In genomic region chr9:21090972-21091706, GRCm38 (mm10) we compare ENCODE assay signal across 8 mouse cellular contexts. TPM values are rescaled to one million over a fixed set of nuclear protein-coding genes. Genes with fewer than 3 reads are reported as not detected.
DNase-seq lines count a peak whose midpoint lies in the region; ATAC-seq and TF ChIP-seq lines count a peak whose summit lies in the region.

No protein-coding gene starts in this region.

- 3% methylated on average over 24 of the region's 24 CpGs for WGBS in embryonic facial prominence, embryonic 11.5 days
- WGBS in hindbrain, embryonic 15.5 days = 3% methylated on average over 24 of the region's 24 CpGs
- 5% methylated on average over 23 of the region's 24 CpGs for WGBS in midbrain, embryonic 12.5 days

- DNase-seq in layer of hippocampus, adult 2 months (ENCODE audit: low spot score in 2 of 2) = no peak
- DNase-seq in layer of hippocampus, adult 8-10 months (ENCODE audit: low spot score in 2 of 2) = no peak
- no peak for DNase-seq in embryonic facial prominence, embryonic 11.5 days (ENCODE audit: low spot score)
- DNase-seq in spleen, postnatal 4 days (ENCODE audit: low spot score in 2 of 2) = no peak
- DNase-seq in B cell, adult 2 months = no peak
- DNase-seq in adrenal gland, postnatal 25 days = no peak

- no peak for TF ChIP-seq CTCF in layer of hippocampus, adult 2 months (conservative IDR thresholded peaks at IDR 0.05)

- H3K4me3 ChIP-seq in layer of hippocampus, adult 2 months = peak overlapping the region; percentile 86
- peak overlapping the region; percentile 60 for H3K4me3 ChIP-seq in embryonic facial prominence, embryonic 11.5 days (ENCODE audit: low read depth, low read length)
- peak overlapping the region; percentile 83 for H3K4me3 ChIP-seq in hindbrain, embryonic 15.5 days
- H3K4me3 ChIP-seq in midbrain, embryonic 12.5 days = peak overlapping the region; percentile 75

- H3K27me3 ChIP-seq in embryonic facial prominence, embryonic 11.5 days (ENCODE audit: control insufficient read depth, insufficient read depth, low read length) = no peaks in the 10 kb centered on the region
- no peaks in the 10 kb centered on the region for H3K27me3 ChIP-seq in hindbrain, embryonic 15.5 days
- no peaks in the 10 kb centered on the region for H3K27me3 ChIP-seq in midbrain, embryonic 12.5 days

- H3K9me3 ChIP-seq in embryonic facial prominence, embryonic 11.5 days (replicated peaks; ENCODE audit: control insufficient read depth, low read length) = no peaks in the 10 kb centered on the region
- H3K9me3 ChIP-seq in hindbrain, embryonic 15.5 days = no peaks in the 10 kb centered on the region
- H3K9me3 ChIP-seq in midbrain, embryonic 12.5 days = no peaks in the 10 kb centered on the region

- peak overlapping the region; percentile 74 for H3K9ac ChIP-seq in embryonic facial prominence, embryonic 11.5 days (replicated peaks; ENCODE audit: low read length)
- H3K9ac ChIP-seq in hindbrain, embryonic 15.5 days = peak overlapping the region; percentile 82
- H3K9ac ChIP-seq in midbrain, embryonic 12.5 days (replicated peaks) = peak overlapping the region; percentile 75

- peak overlapping the region; percentile 66 for H3K4me2 ChIP-seq in embryonic facial prominence, embryonic 11.5 days (ENCODE audit: low read depth, low read length)
- peak overlapping the region; percentile 89 for H3K4me2 ChIP-seq in hindbrain, embryonic 15.5 days
- H3K4me2 ChIP-seq in midbrain, embryonic 12.5 days (replicated peaks) = peak overlapping the region; percentile 91

- peak; percentile 31 for ATAC-seq in embryonic facial prominence, embryonic 11.5 days (replicated peaks; ENCODE audit: insufficient number of reproducible peaks, low FRiP score, low TSS enrichment, low read depth)
- ATAC-seq in hindbrain, embryonic 15.5 days (ENCODE audit: low FRiP score, low read depth) = peak; percentile 7; the same call in 1 of the 2 replicates
- ATAC-seq in midbrain, embryonic 12.5 days (ENCODE audit: low FRiP score, low read depth) = peak; percentile 24; the same call in 1 of the 2 replicates

- peak overlapping the region; percentile 85 for H3K27ac ChIP-seq in layer of hippocampus, adult 2 months
- H3K27ac ChIP-seq in embryonic facial prominence, embryonic 11.5 days (replicated peaks; ENCODE audit: low read depth, low read length) = peak overlapping the region; percentile 68
- H3K27ac ChIP-seq in hindbrain, embryonic 15.5 days (replicated peaks) = peak overlapping the region; percentile 96
- peak overlapping the region; percentile 89 for H3K27ac ChIP-seq in midbrain, embryonic 12.5 days (replicated peaks)

- H3K4me1 ChIP-seq in embryonic facial prominence, embryonic 11.5 days (ENCODE audit: control insufficient read depth, insufficient read depth, low read length) = no peaks in the 10 kb centered on the region; the same call in 1 of the 2 replicates
- H3K4me1 ChIP-seq in hindbrain, embryonic 15.5 days (replicated peaks) = peaks cover 19% of the 10 kb centered on the region
- H3K4me1 ChIP-seq in midbrain, embryonic 12.5 days = peaks cover 21% of the 10 kb centered on the region

- H3K36me3 ChIP-seq in embryonic facial prominence, embryonic 11.5 days (replicated peaks; ENCODE audit: control insufficient read depth, insufficient read depth, low read depth, low read length) = peaks cover 16% of the 10 kb centered on the region
- peaks cover 10% of the 10 kb centered on the region for H3K36me3 ChIP-seq in hindbrain, embryonic 15.5 days
- H3K36me3 ChIP-seq in midbrain, embryonic 12.5 days = peaks cover 40% of the 10 kb centered on the region

RNA-seq across cellular contexts. Expression of gene Gm38431, which starts 0.7 kb away (rescaled TPM):
- total RNA-seq in layer of hippocampus, adult 2 months (2021) = 1 to 10 TPM; 2.9 to 3.8 TPM
- total RNA-seq in layer of hippocampus, adult 8-10 months (2022) = 1 to 10 TPM; 2.7 to 5.4 (median 4.0) TPM
- 2.0 and 2.3 TPM in 2 replicates for polyA plus RNA-seq in embryonic facial prominence, embryonic 11.5 days (2014; fragmentation: Nextera tagmentation; extraction: Ambion mirVana)
- 1.3 and 3.1 TPM in 2 replicates for polyA plus RNA-seq in hindbrain, embryonic 15.5 days (2015; fragmentation: Nextera tagmentation; extraction: Ambion mirVana)
- polyA plus RNA-seq in midbrain, embryonic 12.5 days (2016; fragmentation: Nextera tagmentation; extraction: Ambion mirVana) = 2.3 and 2.9 TPM in 2 replicates
- total RNA-seq in adrenal gland, postnatal 25 days (2021) = 2.5 and 9.4 TPM in 2 replicates

RNA-seq across cellular contexts. Expression of gene Raver1, which starts 0.7 kb away (rescaled TPM):
- total RNA-seq in layer of hippocampus, adult 2 months (2021) = 10 to 100 TPM; 34.5 to 36.5 TPM
- 10 to 100 TPM; 26.7 to 35.4 (median 31.6) TPM for total RNA-seq in layer of hippocampus, adult 8-10 months (2022)
- 63.1 and 70.3 TPM in 2 replicates for polyA plus RNA-seq in embryonic facial prominence, embryonic 11.5 days (2014; fragmentation: Nextera tagmentation; extraction: Ambion mirVana)
- polyA plus RNA-seq in hindbrain, embryonic 15.5 days (2015; fragmentation: Nextera tagmentation; extraction: Ambion mirVana) = 31.7 and 37.8 TPM in 2 replicates
- polyA plus RNA-seq in midbrain, embryonic 12.5 days (2016; fragmentation: Nextera tagmentation; extraction: Ambion mirVana) = 66.7 and 69.8 TPM in 2 replicates
- 52.1 and 60.0 TPM in 2 replicates for total RNA-seq in adrenal gland, postnatal 25 days (2021)

RNA-seq across cellular contexts. Expression of gene Fdx1l, which starts 17.7 kb away (rescaled TPM):
- 10 to 100 TPM; 61.1 to 62.0 TPM for total RNA-seq in layer of hippocampus, adult 2 months (2021)
- 10 to 100 TPM; 47.3 to 69.6 (median 59.3) TPM for total RNA-seq in layer of hippocampus, adult 8-10 months (2022)
- polyA plus RNA-seq in embryonic facial prominence, embryonic 11.5 days (2014; fragmentation: Nextera tagmentation; extraction: Ambion mirVana) = 44.7 and 52.1 TPM in 2 replicates
- polyA plus RNA-seq in hindbrain, embryonic 15.5 days (2015; fragmentation: Nextera tagmentation; extraction: Ambion mirVana) = 71.0 and 74.1 TPM in 2 replicates
- 38.0 and 40.7 TPM in 2 replicates for polyA plus RNA-seq in midbrain, embryonic 12.5 days (2016; fragmentation: Nextera tagmentation; extraction: Ambion mirVana)
- total RNA-seq in adrenal gland, postnatal 25 days (2021) = 32.4 and 36.5 TPM in 2 replicates

RNA-seq across cellular contexts. Expression of gene Gm49373, which starts 18.2 kb away (rescaled TPM):
- total RNA-seq in layer of hippocampus, adult 2 months (2021) = 1 to 10 TPM in 1 of 2 experiments, under 1 TPM in 1; 0.74 to 2.7 TPM
- total RNA-seq in layer of hippocampus, adult 8-10 months (2022) = 1 to 10 TPM; 1.2 to 2.3 (median 2.2) TPM
- polyA plus RNA-seq in embryonic facial prominence, embryonic 11.5 days (2014; fragmentation: Nextera tagmentation; extraction: Ambion mirVana) = 0.36 and 0.58 TPM in 2 replicates
- polyA plus RNA-seq in hindbrain, embryonic 15.5 days (2015; fragmentation: Nextera tagmentation; extraction: Ambion mirVana) = 1.7 and 2.8 TPM in 2 replicates
- 0.89 and 1.6 TPM in 2 replicates for polyA plus RNA-seq in midbrain, embryonic 12.5 days (2016; fragmentation: Nextera tagmentation; extraction: Ambion mirVana)
- 0.52 TPM in 1 of 2 replicates, not detected in the other for total RNA-seq in adrenal gland, postnatal 25 days (2021)

RNA-seq across cellular contexts. Expression of gene Zglp1, which starts 24.2 kb away (rescaled TPM):
- under 1 TPM in 1 of 2 experiments, not detected in 1; 0.71 TPM for total RNA-seq in layer of hippocampus, adult 2 months (2021)
- total RNA-seq in layer of hippocampus, adult 8-10 months (2022) = 1 to 10 TPM in 1 of 4 experiments, under 1 TPM in 1, not detected in 2; 0.87 to 1.1 TPM
- polyA plus RNA-seq in embryonic facial prominence, embryonic 11.5 days (2014; fragmentation: Nextera tagmentation; extraction: Ambion mirVana) = 0.80 and 2.2 TPM in 2 replicates
- polyA plus RNA-seq in hindbrain, embryonic 15.5 days (2015; fragmentation: Nextera tagmentation; extraction: Ambion mirVana) = 0.58 and 3.0 TPM in 2 replicates
- polyA plus RNA-seq in midbrain, embryonic 12.5 days (2016; fragmentation: Nextera tagmentation; extraction: Ambion mirVana) = 0.98 and 3.1 TPM in 2 replicates
- total RNA-seq in adrenal gland, postnatal 25 days (2021) = not detected in 2 replicates
